Mouse (Mus musculus): Measurements from ENCODE around the gene Acoxl.

DNA sequence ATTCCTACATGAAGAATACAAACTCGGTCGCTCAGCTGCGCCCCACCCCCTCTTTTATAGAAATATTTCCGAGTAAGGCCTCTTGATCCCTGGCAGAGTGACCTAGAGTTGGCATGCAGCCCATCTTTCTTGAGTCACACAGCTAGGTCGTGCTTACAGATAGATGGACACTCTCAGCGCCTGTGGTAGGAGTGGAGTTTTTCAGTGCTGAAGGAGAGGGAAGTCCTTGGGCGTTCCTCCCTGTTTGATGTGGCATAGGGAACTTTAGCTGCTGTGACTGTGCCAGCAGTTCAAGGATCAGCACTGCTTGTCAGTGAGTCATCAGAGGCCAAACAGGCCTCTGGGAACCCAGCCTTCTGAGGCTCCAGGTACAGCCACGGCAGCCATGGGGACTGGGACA lies 51.9 kb downstream of the Acoxl start:
- TF ChIP-seq CTCF (IDR thresholded peaks at IDR 0.05) (no peak), POLR2A (IDR thresholded peaks at IDR 0.05; ENCODE audit: insufficient read depth, low read depth, low read length) (no peak)

Measured in heart, adult 2 months (tissue).